7 mouse cellular contexts compared by ENCODE assay signal in genomic region chr13:13173616-13174136, GRCm38 (mm10).
DNase-seq lines count a peak whose midpoint lies in the region.

No protein-coding gene starts in this region.

- DNase-seq in 3134 (ENCODE audit: extremely low read depth, insufficient read length, low spot score) (peak; percentile 34), NIH3T3 (ENCODE audit: low read depth) (peak; percentile 48), ZHBTc4 (ENCODE audit: low read depth, low spot score) (peak; percentile 5)
- DNase-seq in heart, adult 11 months: peak; percentile 64
- DNase-seq in kidney, adult 18-20 months: peak; percentile 16
- DNase-seq in kidney, adult 8-10 months: peak; percentile 23 to 29
- DNase-seq in kidney, postnatal 25 days: peak; percentile 1 to 29

Comparison
In these comparisons a context has a peak if more than half of its experiments do, and no peak if none do; other contexts are left out.
1. Peak in every context shown above with its lines: DNase-seq.
2. DNase-seq: peak in every context shown above with its lines; median percentile 64 in heart, adult 11 months; 48 in NIH3T3; 34 in 3134; 26 in kidney, adult 8-10 months; 16 in kidney, adult 18-20 months; 15 in kidney, postnatal 25 days; 5 in ZHBTc4.